Mouse (Mus musculus): Measurements from ENCODE around the gene Usp49.

GRCm38 (mm10) chr17:47708972-47709371 is 78.5 kb downstream of the Usp49 start:
- TF ChIP-seq CTCF (IDR thresholded peaks at IDR 0.05; ENCODE audit: low read depth, low read length): no peak
- TF ChIP-seq POLR2A (IDR thresholded peaks at IDR 0.05; ENCODE audit: extremely low read depth, insufficient read depth, low read length): no peak
